Mouse (Mus musculus) lung, postnatal 25 days (tissue): ENCODE results near the gene Kmt5c.

Source experiments
- DNase-seq: peaks from one replicate; pipeline ENCODE4 v3.0.0; 2022; ENCODE audit warnings: low spot score

Gene Kmt5c

GRCm38 (mm10) chr7:4746326-4746980 is 6.5 kb downstream of the Kmt5c start:
- no peak for DNase-seq

- no peak for DNase-seq
Measured at GRCm38 (mm10) chr7:4747156-4747899, 7.4 kb downstream of the Kmt5c start.

DNA sequence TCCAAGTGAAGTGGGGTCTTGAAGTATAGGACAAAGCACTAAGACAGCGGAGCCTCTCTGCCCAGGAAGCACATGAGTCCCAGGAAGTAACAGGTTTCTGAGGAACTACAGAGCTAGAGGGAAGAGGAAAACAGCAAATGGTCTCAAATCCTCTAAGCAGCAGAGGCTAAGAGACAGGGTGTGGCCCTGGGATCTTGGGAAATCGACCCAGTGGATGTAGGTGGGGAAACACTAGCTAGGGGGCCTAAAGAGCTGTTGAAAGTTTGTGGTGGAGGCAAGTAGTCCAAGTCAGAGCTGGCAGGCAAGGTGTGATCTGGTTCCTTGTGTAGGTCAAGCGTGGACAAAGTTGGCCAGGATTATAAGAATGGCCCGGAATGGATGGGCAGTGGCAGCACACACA is 8.4 kb downstream of the Kmt5c start:
- no peak for DNase-seq

DNA sequence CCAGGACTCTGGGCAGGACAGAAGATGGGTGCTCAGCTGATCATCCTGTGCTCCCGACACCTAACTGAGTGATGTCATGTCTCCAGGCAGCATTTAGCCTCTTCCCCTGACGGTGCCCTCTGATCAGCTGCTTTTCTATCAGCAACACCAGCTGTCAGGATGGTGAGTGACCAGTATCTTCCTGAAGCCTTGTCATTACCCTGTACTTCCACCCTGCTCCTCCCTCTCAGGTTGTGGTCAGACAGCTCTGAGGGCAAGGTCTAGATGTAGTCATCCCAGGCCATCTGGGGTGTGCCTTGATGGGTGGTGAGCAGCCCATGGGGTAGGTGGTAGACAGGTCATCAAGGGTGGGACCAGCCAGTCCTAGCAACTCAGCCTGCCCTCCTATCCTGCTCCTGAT is 9.3 kb downstream of the Kmt5c start:
- no peak for DNase-seq

- DNase-seq, result peak; percentile 21
Measured at GRCm38 (mm10) chr7:4751971-4752820, 12.3 kb downstream of the Kmt5c start.

GRCm38 (mm10) chr7:4752821-4753570 is 13.1 kb downstream of the Kmt5c start, which contains the start of gene Cox6b2:
TSS of gene Cox6b2 (minus strand) at chr7:4753094.
- DNase-seq, result peak; percentile 85

- DNase-seq, result no peak
Measured at GRCm38 (mm10) chr7:4759670-4760069, 19.8 kb downstream of the Kmt5c start.

DNA sequence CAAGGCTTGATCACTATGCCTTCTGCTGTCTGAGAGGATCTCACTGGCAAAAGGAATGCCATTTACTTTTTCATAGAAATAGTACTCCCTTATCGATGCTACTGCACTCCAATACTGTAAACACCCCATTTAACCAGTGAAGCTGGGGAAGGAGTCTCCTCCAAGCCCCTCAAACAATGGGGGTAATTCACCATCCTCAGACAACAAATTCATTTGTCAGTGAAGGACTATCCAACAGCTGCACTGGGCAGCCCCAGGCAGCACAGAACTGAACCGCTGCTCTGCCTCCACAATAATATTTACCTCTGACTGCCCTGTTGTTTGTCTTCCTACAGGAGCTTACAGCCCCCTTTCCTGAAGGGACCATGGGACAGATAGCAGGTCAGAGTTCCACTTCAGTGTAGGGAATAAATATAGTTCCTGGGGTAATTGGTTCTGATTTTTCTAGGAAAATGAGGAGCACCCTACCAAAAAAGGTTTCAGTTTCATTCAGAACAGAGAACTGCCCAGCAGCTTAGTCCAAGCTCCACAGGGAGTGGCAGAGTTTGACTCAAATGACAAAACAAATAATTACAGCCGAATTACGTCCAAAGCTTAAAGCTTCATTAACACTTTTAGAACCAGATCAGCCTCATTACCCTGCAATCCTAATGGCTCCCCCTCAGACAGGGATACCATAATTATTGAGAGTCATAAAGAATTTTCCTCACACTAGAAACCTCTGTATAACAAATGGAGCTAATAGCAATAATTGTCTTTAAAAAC is 25.2 kb downstream of the Kmt5c start:
- DNase-seq, result no peak

GRCm38 (mm10) chr7:4771202-4771601 is 31.3 kb downstream of the Kmt5c start, which contains the start of gene Fam71e2:
TSS of gene Fam71e2 (minus strand) at chr7:4771302.
- no peak for DNase-seq

GRCm38 (mm10) chr7:4776131-4776530 is 36.2 kb downstream of the Kmt5c start:
- DNase-seq, result no peak

GRCm38 (mm10) chr7:4776861-4777830 is 37.2 kb downstream of the Kmt5c start:
- DNase-seq, result peak; percentile 54

- DNase-seq, result no peak
Measured at GRCm38 (mm10) chr7:4777851-4778637, 38.1 kb downstream of the Kmt5c start.

- DNase-seq, result no peak
Measured at GRCm38 (mm10) chr7:4779921-4780320, 40.0 kb downstream of the Kmt5c start.

GRCm38 (mm10) chr7:4782130-4782529 is 42.2 kb downstream of the Kmt5c start:
- DNase-seq, result no peak

DNA sequence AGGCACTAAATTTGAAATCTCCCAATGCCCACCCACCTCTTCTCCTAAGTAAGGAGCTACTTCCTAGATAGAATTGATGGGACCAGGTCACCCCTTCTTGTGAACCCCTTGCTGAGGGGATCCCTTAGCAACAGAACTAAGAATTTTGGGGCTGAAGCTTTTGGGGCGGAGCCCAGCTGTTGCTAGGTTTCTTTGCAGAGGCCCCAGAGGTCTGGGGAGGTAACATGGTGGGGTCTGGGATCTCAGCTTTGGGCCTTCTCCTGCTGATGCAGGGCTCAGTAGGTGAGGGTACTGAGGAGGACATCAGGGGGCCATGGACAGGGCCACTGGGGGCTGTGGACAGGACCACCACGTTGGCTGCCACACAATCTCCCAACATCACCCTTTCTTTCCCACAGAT is 42.8 kb downstream of the Kmt5c start, which contains the start of the genes Il11 and Tmem190:
Gene Il11 (minus strand): TSS at position 101 of the 400 bp plus-strand sequence.
Gene Tmem190 (plus strand): TSS at position 179 of the 400 bp plus-strand sequence.
- no peak for DNase-seq

DNA sequence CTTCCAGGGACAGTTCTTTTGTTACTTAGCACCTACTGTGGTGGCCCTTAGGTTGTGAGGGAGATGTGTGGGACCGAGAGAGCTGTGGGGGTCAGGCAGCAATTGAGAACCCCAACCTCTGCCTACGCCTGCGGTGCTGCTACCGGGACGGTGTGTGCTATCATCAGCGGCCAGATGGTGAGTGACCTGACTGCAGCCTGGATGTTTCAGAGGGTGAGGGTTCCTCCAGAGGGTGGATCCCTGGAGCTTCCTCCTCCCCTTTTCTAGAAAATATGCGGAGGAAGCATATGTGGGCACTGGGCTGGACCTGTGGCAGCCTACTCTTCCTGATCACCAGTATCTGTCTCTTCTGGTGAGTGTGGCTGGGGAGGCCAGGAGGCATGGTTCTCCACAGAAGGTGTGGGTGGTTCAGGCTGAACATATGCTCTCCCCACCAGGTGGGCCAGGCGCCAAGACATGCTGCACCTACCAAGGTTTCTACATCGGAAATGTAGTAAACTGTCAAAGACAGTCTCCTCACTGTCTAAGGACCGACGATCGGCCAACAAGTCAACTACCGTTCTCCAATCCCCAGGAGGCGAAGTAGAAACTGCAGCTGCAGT is 43.9 kb downstream of the Kmt5c start:
- no peak for DNase-seq

DNA sequence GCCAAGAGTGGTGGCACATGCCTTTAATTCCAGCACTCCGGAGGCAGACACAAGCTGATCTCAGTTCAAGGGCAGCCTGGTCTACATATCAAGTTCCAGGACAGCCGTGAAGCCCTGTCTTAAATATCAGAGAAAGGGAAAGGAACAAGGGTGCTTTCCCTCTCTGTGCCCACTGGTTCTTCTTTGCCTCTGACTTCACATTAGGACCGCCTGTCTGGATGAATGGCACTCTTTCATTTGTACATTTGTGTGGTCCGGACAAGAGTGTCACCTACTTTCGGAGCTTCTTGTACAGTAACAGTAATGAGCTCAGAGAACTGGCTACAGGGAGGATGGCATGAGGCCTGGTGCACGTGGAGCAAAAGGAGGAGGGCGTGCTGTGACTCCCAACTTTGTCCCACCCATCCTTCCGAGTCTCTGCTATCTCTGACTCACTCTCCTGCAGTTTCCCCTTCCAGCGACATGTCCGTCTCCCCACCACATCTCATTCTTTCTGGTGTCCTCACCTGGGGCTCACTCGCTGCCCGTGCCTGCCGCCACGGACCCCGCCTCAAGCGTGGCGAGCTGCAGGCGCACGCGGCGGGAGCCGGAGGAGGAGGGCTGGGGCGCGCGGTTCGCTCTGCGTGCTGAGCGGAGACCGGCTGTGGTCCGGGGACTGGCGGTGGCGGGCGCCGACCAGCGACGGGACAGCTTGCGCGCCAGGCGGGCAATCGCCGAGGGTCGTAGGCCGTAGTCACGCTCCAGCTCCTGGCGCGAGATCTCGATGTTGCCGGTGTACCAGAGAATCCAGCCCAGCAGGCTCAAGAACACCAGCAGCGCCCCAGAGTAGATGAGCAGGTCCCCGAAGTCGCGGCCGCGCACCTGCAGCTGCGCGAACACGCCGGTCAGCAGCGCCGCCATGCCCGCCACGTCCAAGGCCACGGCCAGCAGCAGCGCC is 48.9 kb downstream of the Kmt5c start:
- peak; percentile 43 for DNase-seq
